Mouse (Mus musculus) mouse trophoblast stem cell (cell line): ENCODE measurements around the gene Gria4.
"Not testable (repeated sequence)": the region's sequence is repeated elsewhere in the genome, so short reads cannot be mapped to it uniquely, and the experiment has no call there.

Experiments
- in situ Hi-C, 2 experiments: fragments of 300-500 bp; cut with MseI, MboI; formaldehyde crosslinking; loops; 2 replicates in 1 of 2; 3 replicates in 1 of 2; pipeline ENCODE4 v1.15.1; 2025

Gria4 gene

DNA sequence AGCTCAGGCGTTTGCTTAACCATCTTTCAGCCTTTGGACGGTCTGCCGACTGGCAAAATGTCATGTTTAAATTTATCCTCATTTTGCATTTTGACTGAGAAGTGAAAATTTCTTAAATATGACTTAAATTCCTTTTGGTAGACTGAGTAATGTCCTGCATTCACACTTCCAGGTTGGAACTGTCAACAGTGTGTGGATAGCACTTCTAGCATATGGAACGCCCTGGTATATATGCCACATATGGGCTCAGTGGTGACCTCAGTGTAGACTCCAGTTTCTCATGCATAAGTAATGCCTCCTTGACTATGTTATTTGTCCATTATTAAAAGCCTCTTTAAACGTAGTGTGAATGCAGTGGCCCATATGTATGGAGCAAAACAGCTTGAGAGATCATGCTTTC, 222.4 kb downstream of the Gria4 start:
- in situ Hi-C loops, result no loop called here

GRCm38 (mm10) chr9:4555415-4555959, 240.5 kb downstream of the Gria4 start:
- in situ Hi-C loops, result no loop called here

DNA sequence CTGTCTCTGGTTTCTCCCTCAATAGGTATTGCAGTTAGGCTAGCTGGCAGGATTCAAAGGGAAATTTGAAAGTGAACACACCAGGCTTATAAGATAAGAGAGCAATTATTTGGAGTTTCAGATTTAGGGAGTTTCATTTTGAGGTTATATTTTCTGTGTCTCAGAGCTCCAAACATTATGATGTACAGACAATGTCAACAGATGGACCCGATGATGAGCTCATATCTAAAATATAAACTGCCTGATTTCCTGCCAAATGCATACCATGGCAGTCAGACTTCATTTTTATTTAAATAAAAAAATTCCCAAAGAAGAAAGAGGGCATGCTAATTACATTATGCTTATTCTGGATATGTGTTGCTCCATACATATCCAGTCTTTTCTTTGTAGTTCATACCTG, 256.8 kb downstream of the Gria4 start:
- in situ Hi-C loops, result loop anchor here in 1 of 2 experiments (25.0 kb wide), 1 partner anchor 1098 kb away; no protein-coding TSS in a partner anchor

GRCm38 (mm10) chr9:4536514-4537150, 259.4 kb downstream of the Gria4 start:
- in situ Hi-C loops, result loop anchor here in 1 of 2 experiments (25.0 kb wide), 1 partner anchor 1101 kb away; no protein-coding TSS in a partner anchor

DNA sequence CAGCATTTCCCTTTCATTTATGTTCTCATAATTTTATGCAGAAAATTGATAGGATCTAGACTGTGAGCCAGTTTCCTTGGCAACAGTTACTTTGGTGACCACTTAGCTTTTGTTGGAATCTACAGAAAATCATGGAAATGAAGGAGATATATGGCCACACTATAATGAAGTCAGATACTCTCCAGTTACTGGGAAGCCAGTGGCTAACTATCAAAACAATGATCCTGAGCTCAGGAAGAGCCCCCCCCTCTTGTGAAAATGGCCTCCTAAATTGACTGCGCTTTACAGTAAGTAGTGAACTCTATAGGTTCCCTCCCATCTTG, 281.5 kb downstream of the Gria4 start:
- in situ Hi-C loops, result no loop called here

GRCm38 (mm10) chr9:4513796-4514562, 282.1 kb downstream of the Gria4 start:
- in situ Hi-C loops, result no loop called here

DNA sequence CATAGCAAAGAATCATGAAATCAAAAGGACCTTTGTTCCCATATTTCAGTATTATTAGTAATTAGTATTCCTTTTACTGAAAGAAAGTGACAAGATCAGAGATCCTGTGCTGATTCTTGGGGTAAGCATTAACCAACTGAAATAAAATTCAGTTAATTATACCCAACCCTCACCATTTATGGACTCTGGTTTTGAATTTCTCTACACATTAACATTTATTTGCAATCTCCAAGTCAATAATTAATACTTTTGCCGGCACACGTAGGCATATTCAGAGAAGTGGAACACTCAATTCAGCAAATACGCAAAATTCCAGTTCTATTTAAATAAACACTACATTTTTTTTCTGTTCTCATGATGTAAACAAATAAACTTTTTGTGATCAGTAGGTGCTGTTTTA, 289.9 kb downstream of the Gria4 start:
- in situ Hi-C loops, result no loop called here

GRCm38 (mm10) chr9:4505087-4505486, 290.9 kb downstream of the Gria4 start:
- in situ Hi-C loops, result no loop called here

DNA sequence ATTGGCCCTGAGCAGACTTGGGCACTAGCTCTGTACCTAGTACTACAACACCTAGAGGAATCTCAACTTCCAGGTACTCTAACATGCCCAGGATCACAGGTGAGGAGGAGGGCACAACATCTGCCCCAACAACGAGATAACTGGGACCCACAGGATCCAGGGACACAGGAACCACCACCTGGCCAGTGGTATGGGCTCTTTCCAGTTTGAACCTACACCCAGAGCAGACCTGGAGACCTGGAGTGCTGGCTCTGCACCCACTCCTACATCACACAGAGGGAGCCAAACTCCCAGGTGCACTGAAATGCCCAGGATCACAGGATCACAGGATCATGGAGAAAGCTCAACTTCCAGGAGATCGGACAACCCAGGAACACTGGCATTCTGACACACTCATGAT, 309.6 kb downstream of the Gria4 start:
- in situ Hi-C loops, result no loop called here

- in situ Hi-C loops, result no loop called here
Measured at GRCm38 (mm10) chr9:4484502-4484901, 311.5 kb downstream of the Gria4 start.

DNA sequence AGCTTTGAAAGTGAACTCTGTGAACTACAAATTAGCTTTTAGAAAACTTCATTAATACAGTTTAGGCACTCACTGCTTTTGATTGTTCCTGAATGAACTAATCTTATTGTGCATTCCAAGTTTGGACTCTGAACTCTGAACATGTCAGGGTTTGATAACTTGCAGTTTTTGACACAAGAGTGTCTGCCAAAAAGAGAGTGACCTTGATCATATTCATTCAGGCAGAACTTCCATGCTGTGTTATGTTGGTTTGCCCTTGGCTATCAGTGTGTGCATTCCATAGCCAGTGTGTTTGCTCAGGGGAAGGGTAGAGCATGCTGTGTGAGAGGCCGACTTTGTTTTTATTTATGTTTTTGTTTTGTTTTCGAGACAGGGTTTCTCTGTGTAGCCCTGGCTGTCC, 325.2 kb downstream of the Gria4 start:
- in situ Hi-C loops, result no loop called here

DNA sequence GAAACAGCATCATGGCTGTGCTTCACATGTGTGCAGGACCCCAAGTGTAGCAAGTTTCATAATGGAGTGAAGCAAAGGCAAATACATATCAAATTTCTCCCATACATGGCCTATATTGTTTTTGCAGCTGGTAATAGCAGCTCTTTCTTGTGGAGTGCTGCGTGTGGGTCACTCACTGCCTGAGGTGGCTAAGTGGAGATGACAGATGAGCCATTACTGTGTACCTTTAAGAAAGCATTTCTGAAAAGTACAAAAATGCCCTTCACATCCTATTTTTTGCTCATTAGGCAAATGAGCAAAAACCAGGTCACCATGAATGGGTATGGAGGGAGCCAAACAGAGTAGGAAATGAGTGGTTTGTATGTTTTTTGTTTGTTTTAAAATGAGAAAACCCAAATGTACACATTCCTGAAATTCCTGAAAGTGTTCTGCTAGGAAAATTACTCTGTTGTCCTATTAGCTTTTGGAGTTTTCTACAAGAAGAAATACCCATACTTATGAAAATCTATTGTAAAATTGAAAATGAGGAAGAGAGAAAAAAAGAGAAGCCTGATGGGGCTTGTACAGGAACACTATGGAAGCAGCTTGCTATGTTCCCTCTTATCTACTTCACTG, 336.5 kb downstream of the Gria4 start:
- in situ Hi-C loops, result no loop called here

- in situ Hi-C loops, result no loop called here
Measured at GRCm38 (mm10) chr9:4458193-4458592, 337.8 kb downstream of the Gria4 start.

DNA sequence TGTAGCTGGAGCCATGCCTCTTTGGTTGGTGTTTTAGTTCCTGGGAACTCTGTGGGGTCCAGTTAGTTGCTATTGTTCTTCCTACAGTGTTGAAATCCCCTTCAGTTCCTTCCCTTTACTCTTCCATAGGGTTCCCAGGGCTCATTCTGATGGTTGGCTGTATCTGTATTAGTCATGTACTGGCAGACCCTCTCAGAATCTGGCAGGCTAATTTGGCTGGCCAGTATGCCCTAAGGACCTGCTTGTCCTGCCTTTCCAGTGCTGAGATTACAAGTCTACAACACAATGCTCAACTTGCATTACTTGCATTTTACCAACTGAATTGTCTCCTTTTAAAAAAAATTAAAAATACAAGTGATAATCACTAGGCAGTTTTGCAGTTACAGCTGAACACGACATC, 338.4 kb downstream of the Gria4 start:
- in situ Hi-C loops, result no loop called here

DNA sequence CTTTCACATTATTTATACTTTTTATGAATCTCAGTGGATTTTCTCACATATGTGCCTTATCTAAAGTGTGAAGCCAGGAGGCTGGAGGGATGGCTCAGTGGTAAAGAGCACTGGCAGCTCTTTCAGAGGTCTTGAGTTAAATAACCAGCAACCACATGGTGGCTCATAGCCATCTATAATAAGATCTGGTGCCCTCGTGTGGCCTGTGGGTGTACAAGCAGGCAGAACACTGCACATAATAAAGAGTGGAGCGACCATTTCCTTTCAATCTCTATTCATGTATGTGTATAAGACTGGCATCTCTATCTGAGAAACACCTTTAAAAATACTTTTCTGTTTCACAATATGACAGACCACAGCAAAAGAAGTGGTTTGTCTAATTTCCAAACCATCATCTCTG, 353.1 kb downstream of the Gria4 start:
- in situ Hi-C loops, result no loop called here

- in situ Hi-C loops, result not testable (repeated sequence)
Measured at GRCm38 (mm10) chr9:4400801-4401200, 395.2 kb downstream of the Gria4 start.

DNA sequence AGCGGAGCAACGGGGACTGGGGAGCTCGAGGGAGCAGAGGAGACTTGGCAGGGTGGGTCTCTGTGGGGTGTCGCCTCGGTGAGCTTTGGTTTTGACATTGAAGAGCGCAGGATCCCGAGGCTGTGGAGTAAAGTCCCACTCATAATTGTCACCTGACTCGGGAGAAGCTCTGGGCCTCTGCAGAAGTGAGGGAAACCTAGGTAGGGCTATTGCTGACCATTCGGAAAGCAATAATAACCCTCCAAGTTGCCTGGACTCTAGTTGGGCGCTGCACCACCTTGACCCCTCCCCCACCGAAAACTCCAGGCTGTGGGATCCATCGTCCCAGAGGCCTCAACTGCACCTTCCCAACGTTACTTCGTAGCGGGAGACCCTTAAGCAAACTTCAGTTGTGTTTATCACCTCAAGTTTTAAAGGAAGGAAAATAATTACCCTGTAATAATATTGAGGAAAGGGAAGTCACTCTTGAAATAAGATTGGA, 419.4 kb downstream of the Gria4 start:
- in situ Hi-C loops, result no loop called here

GRCm38 (mm10) chr9:4375828-4376639, 420.0 kb downstream of the Gria4 start, which contains the start of gene Msantd4:
Msantd4 (plus strand) TSS chr9:4376562.
- in situ Hi-C loops, result no loop called here
